Mouse (Mus musculus) CH12.LX (cell line): Measurements from ENCODE around the gene Krtap13. TPM values are rescaled to one million over a fixed set of nuclear protein-coding genes. Genes with fewer than 3 reads are reported as not detected.

Experiments used
- DNase-seq: peaks from one replicate; pipeline ENCODE4 v3.0.0-alpha.2; 2013; ENCODE audit errors: extremely low read depth
- H3K27ac ChIP-seq: 2 replicates; pipeline ENCODE4 v1.5.1; 2012; ENCODE audit warnings: low read depth, mild to moderate bottlenecking, control low read depth, moderate library complexity; ENCODE audit not compliant: insufficient read depth
- H3K27me3 ChIP-seq: replicated peaks from 2 replicates; pipeline ENCODE3; 2012; ENCODE audit warnings: inconsistent platforms
- H3K36me3 ChIP-seq, 2 experiments: replicated peaks in 1 of 2; 2 replicates each; pipeline versions ENCODE3 to v1.6.1; 2012; ENCODE audit warnings: inconsistent platforms in 1 of 2, low read length in 1 of 2, mild to moderate bottlenecking in 1 of 2, mixed read lengths in 1 of 2, moderate library complexity in 1 of 2; ENCODE audit not compliant: control insufficient read depth in 1 of 2, insufficient read depth in 1 of 2
- H3K4me1 ChIP-seq, 2 experiments: 2 replicates each; pipeline ENCODE4 v1.6.1; 2012; ENCODE audit warnings: inconsistent platforms in 1 of 2, moderate library complexity in 1 of 2; ENCODE audit not compliant: insufficient read depth in 2 of 2, control insufficient read depth in 1 of 2
- H3K4me2 ChIP-seq: 2 replicates; pipeline ENCODE4 v1.6.1; 2012; ENCODE audit warnings: low read depth, mild to moderate bottlenecking, control low read depth; ENCODE audit not compliant: poor library complexity, insufficient read depth, severe bottlenecking
- H3K4me3 ChIP-seq, 3 experiments: fragments of 150-350 bp in 1 of 3; sonication (generic) in 1 of 3; replicated peaks in 1 of 3; 2 replicates each; pipeline versions ENCODE3 to v1.5.1; 2011 to 2012; ENCODE audit warnings: low read depth in 2 of 3, low read length in 2 of 3, mild to moderate bottlenecking in 2 of 3, moderate library complexity in 2 of 3, control low read depth in 1 of 3, improper control_type of control experiment in 1 of 3, inconsistent platforms in 1 of 3, mixed read lengths in 1 of 3; ENCODE audit not compliant: poor library complexity in 1 of 3
- H3K79me2 ChIP-seq: replicated peaks from 2 replicates; pipeline ENCODE4 v1.6.1; 2012; ENCODE audit warnings: mild to moderate bottlenecking, moderate library complexity; ENCODE audit not compliant: control insufficient read depth, poor library complexity, insufficient read depth, severe bottlenecking; ENCODE audit errors: extremely low read depth
- H3K9ac ChIP-seq: 2 replicates; pipeline ENCODE4 v1.6.1; 2012; ENCODE audit warnings: low read depth, mild to moderate bottlenecking, control low read depth, moderate library complexity; ENCODE audit not compliant: insufficient read depth
- H3K9me3 ChIP-seq: replicated peaks from 2 replicates; pipeline ENCODE3; 2012; ENCODE audit warnings: low read length, inconsistent platforms, mixed read lengths
- BHLHE40 ChIP-seq: IDR thresholded peaks from 2 replicates; pipeline ENCODE4 v1.6.1; 2011; ENCODE audit warnings: mild to moderate bottlenecking, low read depth, low read length, improper control_type of control experiment
- CHD1 ChIP-seq: IDR thresholded peaks from 2 replicates; pipeline ENCODE4 v1.6.1; 2012; ENCODE audit warnings: low read depth, low read length, improper control_type of control experiment, inconsistent platforms
- CTCF ChIP-seq, 2 experiments: IDR thresholded peaks in 1 of 2; conservative IDR thresholded peaks in 1 of 2; 2 replicates each; pipeline ENCODE4 v1.5.1; 2011 to 2012; ENCODE audit warnings: low read depth in 2 of 2, low read length in 2 of 2, improper control_type of control experiment in 1 of 2, inconsistent platforms in 1 of 2, mild to moderate bottlenecking in 1 of 2, moderate library complexity in 1 of 2
- E2F4 ChIP-seq: IDR thresholded peaks from 2 replicates; pipeline ENCODE4 v1.6.1; 2011; ENCODE audit warnings: low read depth, low read length, improper control_type of control experiment; ENCODE audit not compliant: insufficient replicate concordance
- ELF1 ChIP-seq: IDR thresholded peaks from 2 replicates; pipeline ENCODE4 v1.6.1; 2014; ENCODE audit warnings: low read depth, mild to moderate bottlenecking, inconsistent platforms, low read length, improper control_type of control experiment
- ETS1 ChIP-seq: conservative IDR thresholded peaks from 2 replicates; pipeline ENCODE4 v1.6.1; 2012; ENCODE audit warnings: low read depth, mild to moderate bottlenecking, inconsistent platforms, low read length, improper control_type of control experiment, moderate library complexity
- IRF4 ChIP-seq: IDR thresholded peaks from 2 replicates; pipeline ENCODE4 v1.6.1; 2014; ENCODE audit warnings: low read depth, mild to moderate bottlenecking, inconsistent platforms, low read length, improper control_type of control experiment
- JUN ChIP-seq: IDR thresholded peaks from 2 replicates; pipeline ENCODE4 v1.6.1; 2011; ENCODE audit warnings: low read depth, mild to moderate bottlenecking, low read length, improper control_type of control experiment, moderate library complexity; ENCODE audit not compliant: insufficient read depth
- JUND ChIP-seq: conservative IDR thresholded peaks from 2 replicates; pipeline ENCODE4 v1.6.1; 2011; ENCODE audit warnings: low read depth, low read length, improper control_type of control experiment
- KAT2A ChIP-seq: IDR thresholded peaks from 2 replicates; pipeline ENCODE4 v1.6.1; 2012; ENCODE audit warnings: low read length, improper control_type of control experiment, inconsistent platforms; ENCODE audit not compliant: insufficient replicate concordance
- MAZ ChIP-seq: IDR thresholded peaks from 2 replicates; pipeline ENCODE4 v1.6.1; 2012; ENCODE audit warnings: low read depth, mild to moderate bottlenecking, inconsistent platforms, low read length, improper control_type of control experiment, moderate library complexity
- MEF2A ChIP-seq: IDR thresholded peaks from 2 replicates; pipeline ENCODE4 v1.6.1; 2014; ENCODE audit warnings: low read depth, mild to moderate bottlenecking, inconsistent platforms, low read length, improper control_type of control experiment, borderline replicate concordance
- MXI1 ChIP-seq: IDR thresholded peaks from 2 replicates; pipeline ENCODE4 v1.6.1; 2011; ENCODE audit warnings: mild to moderate bottlenecking, low read depth, low read length, improper control_type of control experiment
- NELFE ChIP-seq: IDR thresholded peaks from 2 replicates; pipeline ENCODE4 v1.6.1; 2011; ENCODE audit warnings: low read depth, low read length, improper control_type of control experiment
- NRF1 ChIP-seq: IDR thresholded peaks from 2 replicates; pipeline ENCODE4 v1.6.1; 2014; ENCODE audit warnings: low read depth, mild to moderate bottlenecking, inconsistent platforms, low read length, improper control_type of control experiment, moderate library complexity
- PAX5 ChIP-seq: IDR thresholded peaks from 2 replicates; pipeline ENCODE4 v1.6.1; 2012; ENCODE audit warnings: low read length, inconsistent platforms, mixed read lengths
- POLR2A ChIP-seq: IDR thresholded peaks from 2 replicates; pipeline ENCODE4 v1.6.1; 2011; ENCODE audit warnings: low read depth, mild to moderate bottlenecking, improper control_type of control experiment, low read length
- POLR2AphosphoS2 ChIP-seq: IDR thresholded peaks from 2 replicates; pipeline ENCODE4 v1.6.1; 2011; ENCODE audit warnings: low read depth, low read length, improper control_type of control experiment
- RAD21 ChIP-seq: IDR thresholded peaks from 2 replicates; pipeline ENCODE4 v1.6.1; 2011; ENCODE audit warnings: low read depth, mild to moderate bottlenecking, low read length, improper control_type of control experiment, moderate library complexity
- SMC3 ChIP-seq: IDR thresholded peaks from 2 replicates; pipeline ENCODE4 v1.6.1; 2011; ENCODE audit warnings: low read depth, low read length, improper control_type of control experiment
- TBP ChIP-seq: conservative IDR thresholded peaks from 2 replicates; pipeline ENCODE4 v1.6.1; 2011; ENCODE audit warnings: low read depth, low read length, improper control_type of control experiment
- UBTF ChIP-seq: IDR thresholded peaks from 2 replicates; pipeline ENCODE4 v1.6.1; 2012; ENCODE audit warnings: low read depth, mild to moderate bottlenecking, inconsistent platforms, low read length, improper control_type of control experiment, moderate library complexity
- USF1 ChIP-seq: IDR thresholded peaks from 2 replicates; pipeline ENCODE4 v1.6.1; 2014; ENCODE audit warnings: low read depth, mild to moderate bottlenecking, inconsistent platforms, low read length, improper control_type of control experiment
- ZC3H11A ChIP-seq: IDR thresholded peaks from 2 replicates; pipeline ENCODE4 v1.6.1; 2012; ENCODE audit warnings: low read depth, mild to moderate bottlenecking, inconsistent platforms, low read length, improper control_type of control experiment
- ZMIZ1 ChIP-seq: IDR thresholded peaks from 2 replicates; pipeline ENCODE4 v1.6.1; 2012; ENCODE audit warnings: low read depth, mild to moderate bottlenecking, inconsistent platforms, low read length, improper control_type of control experiment
- ZNF384 ChIP-seq: IDR thresholded peaks from 2 replicates; pipeline ENCODE4 v1.6.1; 2012; ENCODE audit warnings: low read depth, low read length, improper control_type of control experiment, inconsistent platforms
- dilution Hi-C: fragments of 300-500 bp; cut with MboI; formaldehyde crosslinking; loops from 2 replicates; pipeline ENCODE4 v1.14.3; 2020; ENCODE audit warnings: low sequenced_read_pairs; ENCODE audit not compliant: extremely low pct_unique_long_range_greater_than_20kb, extremely low pct_ligation_motif_present
- in situ Hi-C: fragments of 300-500 bp; cut with MboI; formaldehyde crosslinking; loops from 3 replicates; pipeline ENCODE4 v1.14.3; 2019; ENCODE audit warnings: low sequenced_read_pairs, low pct_ligation_motif_present, low pct_unique_long_range_greater_than_20kb, mixed read lengths
- polyA plus RNA-seq: library from polyadenylated mRNA; unstranded; fragments of >175 nt; gene quantifications from 2 replicates; pipeline ENCODE4 v1.2.1, GENCODE M21; 2012; ENCODE audit warnings: low read depth; ENCODE audit not compliant: insufficient read length
- total RNA-seq, 2 experiments: library from RNA; depleted of rRNA; stranded (reverse); fragments of 300-350 nt in 1 of 2; fragments of >200 nt in 1 of 2; gene quantifications; 2 replicates each; pipeline ENCODE4 v1.2.3; 2012 to 2014

Krtap13 gene
- total and polyA plus RNA-seq, 3 experiments, result not detected

GRCm38 (mm10) chr16:88707496-88708012, 43.9 kb downstream of the Krtap13 start, which contains the start of gene 2310061N02Rik:
2310061N02Rik (minus strand) TSS chr16:88707962.
- H3K27me3 ChIP-seq, result no peaks in the 10 kb centered on the region
- no peak within 1 kb of the TSS for H3K9ac ChIP-seq
- H3K27ac ChIP-seq, result no peak within 1 kb of the TSS
- dilution Hi-C loops, result no loop called here
- in situ Hi-C loops, result no loop called here
- no peaks in the 10 kb centered on the region for H3K4me1 ChIP-seq
- TF ChIP-seq MXI1, result no peak
- TF ChIP-seq JUND, result no peak
- no peak for TF ChIP-seq TBP
- TF ChIP-seq NRF1, result no peak
- TF ChIP-seq ELF1, result no peak
- TF ChIP-seq UBTF, result no peak
- TF ChIP-seq MEF2A, result no peak
- TF ChIP-seq BHLHE40, result no peak
- TF ChIP-seq USF1, result no peak
- TF ChIP-seq ETS1, result no peak
- no peak for TF ChIP-seq ZC3H11A
- no peak for TF ChIP-seq JUN
- TF ChIP-seq ZMIZ1, result no peak
- TF ChIP-seq PAX5, result no peak
- TF ChIP-seq ZNF384, result no peak
- no peak for TF ChIP-seq RAD21
- TF ChIP-seq NELFE, result no peak
- TF ChIP-seq E2F4, result no peak
- DNase-seq, result no peak
- no peak within 1 kb of the TSS for H3K4me3 ChIP-seq
- H3K36me3 ChIP-seq, result no peaks in the 10 kb centered on the region
- peaks cover 43% of the 10 kb centered on the region for H3K9me3 ChIP-seq
- no peaks in the 10 kb centered on the region for H3K79me2 ChIP-seq
- no peak within 1 kb of the TSS for H3K4me2 ChIP-seq

GRCm38 (mm10) chr16:88701072-88701864, 50.2 kb downstream of the Krtap13 start:
- no peak for DNase-seq
- in situ Hi-C loops, result no loop called here
- H3K27ac ChIP-seq, result no peak overlapping the region

More at GRCm38 (mm10) chr16:88701072-88701864, 50.2 kb downstream of the Krtap13 start:
- H3K9ac ChIP-seq, result no peak overlapping the region
- dilution Hi-C loops, result no loop called here
- no peak overlapping the region for H3K4me3 ChIP-seq
- peaks cover 41% of the 10 kb centered on the region for H3K9me3 ChIP-seq
- H3K79me2 ChIP-seq, result no peaks in the 10 kb centered on the region
- TF ChIP-seq ZC3H11A, result no peak
- no peak for TF ChIP-seq CTCF (conservative IDR thresholded peaks at IDR 0.05 in 1 of 2, IDR thresholded peaks at IDR 0.05 in 1 of 2; ENCODE audit: low read depth in 2 of 2, low read length in 2 of 2)
- no peak for TF ChIP-seq PAX5
- TF ChIP-seq TBP, result no peak
- no peak for TF ChIP-seq POLR2AphosphoS2
- no peak for TF ChIP-seq KAT2A
- TF ChIP-seq RAD21, result no peak
- no peak for TF ChIP-seq ZNF384
- TF ChIP-seq IRF4, result no peak
- TF ChIP-seq POLR2A, result no peak
- TF ChIP-seq NRF1, result no peak
- no peak for TF ChIP-seq CHD1
- TF ChIP-seq SMC3, result no peak
- TF ChIP-seq JUN, result no peak
- no peak for TF ChIP-seq ZMIZ1
- TF ChIP-seq MAZ, result no peak
- H3K27me3 ChIP-seq, result no peaks in the 10 kb centered on the region
- no peak overlapping the region for H3K4me2 ChIP-seq
- H3K36me3 ChIP-seq, result no peaks in the 10 kb centered on the region
- H3K4me1 ChIP-seq, result no peaks in the 10 kb centered on the region
